Mouse (Mus musculus): ENCODE measurements around the gene Rap1gap2.

Gene Rap1gap2

DNA sequence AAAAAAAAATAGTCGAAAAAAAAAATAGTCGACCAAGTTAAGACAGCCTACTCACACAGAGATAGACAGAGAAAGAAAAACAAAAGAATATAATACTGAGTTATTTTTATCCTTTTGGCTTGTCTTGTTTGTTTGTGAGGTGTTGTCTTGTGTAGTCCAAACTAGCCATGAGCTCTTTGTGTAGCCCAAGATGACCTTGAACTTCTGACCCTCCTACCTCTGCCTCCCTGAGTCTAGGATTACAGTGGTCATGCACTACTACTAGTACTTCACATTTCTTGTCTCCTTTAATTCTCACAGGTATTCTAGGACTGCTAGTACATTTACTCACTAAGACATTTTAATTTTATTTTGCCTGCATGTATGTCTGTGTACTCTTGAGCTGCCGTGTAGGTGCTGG, 16.8 kb upstream of the Rap1gap2 start:
- in situ Hi-C loops (cut with MboI; ENCODE audit: low pct_unique_long_range_greater_than_20kb in 1 of 2, low sequenced_read_pairs in 2 of 2, unreplicated experiment in 1 of 2), result no loop called here

DNA sequence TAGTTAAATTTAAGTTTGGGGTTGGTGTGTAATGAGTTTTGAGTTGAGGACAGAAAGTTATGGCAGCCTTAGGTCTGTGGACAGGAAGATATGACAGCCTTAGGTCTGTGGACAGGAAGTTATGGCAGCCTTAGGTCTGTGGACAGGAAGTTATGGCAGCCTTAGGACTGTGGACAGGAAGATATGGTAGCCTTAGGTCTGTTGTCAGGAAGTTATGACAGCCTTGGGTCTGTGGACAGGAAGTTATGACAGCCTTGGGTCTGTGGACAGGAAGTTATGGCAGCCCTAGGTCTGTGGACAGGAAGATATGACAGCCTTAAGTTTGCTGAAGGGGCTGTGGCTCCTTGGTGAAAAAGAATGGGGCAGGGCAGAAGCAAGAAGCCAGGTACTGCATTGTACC, 14.6 kb upstream of the Rap1gap2 start:
- in situ Hi-C loops (cut with MboI; ENCODE audit: low pct_unique_long_range_greater_than_20kb in 1 of 2, low sequenced_read_pairs in 2 of 2, unreplicated experiment in 1 of 2), result no loop called here

DNA sequence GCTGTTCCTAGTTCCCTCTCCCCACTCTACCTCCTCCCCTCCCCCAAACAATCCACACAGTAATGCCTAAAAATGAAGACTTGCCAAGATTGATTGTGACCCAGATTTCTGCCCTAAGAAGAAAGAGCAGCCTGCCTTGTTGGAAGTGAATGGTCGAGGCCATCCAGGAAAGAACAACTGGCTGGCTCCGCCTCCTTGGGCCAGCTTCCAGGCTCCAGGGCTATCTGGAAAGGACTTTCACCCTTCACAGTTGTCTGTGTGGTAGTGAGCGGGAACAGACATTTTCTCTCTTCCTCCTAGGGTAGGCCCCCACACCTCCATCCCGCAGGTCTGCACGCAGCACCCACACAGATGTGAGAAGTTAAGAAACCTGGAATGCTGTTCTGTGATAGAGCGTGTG, 13.0 kb upstream of the Rap1gap2 start:
- in situ Hi-C loops (cut with MboI; ENCODE audit: low pct_unique_long_range_greater_than_20kb in 1 of 2, low sequenced_read_pairs in 2 of 2, unreplicated experiment in 1 of 2), result no loop called here

DNA sequence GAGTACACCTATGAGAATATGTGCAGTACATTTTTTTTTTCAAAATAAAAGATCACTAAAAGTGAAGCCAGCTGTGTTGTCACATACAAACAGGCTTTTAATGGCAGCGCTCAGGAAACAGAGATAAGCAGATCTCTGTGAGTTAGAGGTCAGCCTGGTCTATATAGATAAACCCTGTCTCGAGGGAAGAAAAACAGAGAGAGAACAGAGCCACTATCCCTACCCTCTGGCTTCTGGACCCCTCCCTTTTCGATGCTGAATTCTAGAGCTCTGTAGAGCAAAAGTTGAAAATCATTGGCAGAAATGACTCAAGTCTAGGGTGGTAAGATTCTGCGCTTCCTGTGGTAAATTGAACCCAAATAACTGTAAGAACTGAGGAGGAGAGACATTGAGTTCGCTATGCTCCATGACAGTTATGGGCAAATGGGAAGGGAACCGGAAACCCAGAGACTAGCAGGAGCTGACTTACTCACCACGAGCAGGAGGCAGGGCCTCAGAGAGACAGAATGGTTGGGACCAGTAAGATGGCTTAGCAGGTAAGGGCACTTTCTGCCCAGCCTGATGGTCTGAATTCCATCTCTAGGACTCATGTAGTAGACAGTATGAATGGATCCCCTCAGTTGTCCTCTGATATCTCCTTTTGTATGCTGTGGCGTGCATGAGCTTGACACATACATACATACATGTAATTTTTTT, 11.4 kb upstream of the Rap1gap2 start:
- in situ Hi-C loops (cut with MboI; ENCODE audit: low pct_unique_long_range_greater_than_20kb in 1 of 2, low sequenced_read_pairs in 2 of 2, unreplicated experiment in 1 of 2), result no loop called here

GRCm38 (mm10) chr11:74619956-74620300, 9.2 kb upstream of the Rap1gap2 start:
- in situ Hi-C loops (cut with MboI; ENCODE audit: low pct_unique_long_range_greater_than_20kb in 1 of 2, low sequenced_read_pairs in 2 of 2, unreplicated experiment in 1 of 2), result no loop called here

DNA sequence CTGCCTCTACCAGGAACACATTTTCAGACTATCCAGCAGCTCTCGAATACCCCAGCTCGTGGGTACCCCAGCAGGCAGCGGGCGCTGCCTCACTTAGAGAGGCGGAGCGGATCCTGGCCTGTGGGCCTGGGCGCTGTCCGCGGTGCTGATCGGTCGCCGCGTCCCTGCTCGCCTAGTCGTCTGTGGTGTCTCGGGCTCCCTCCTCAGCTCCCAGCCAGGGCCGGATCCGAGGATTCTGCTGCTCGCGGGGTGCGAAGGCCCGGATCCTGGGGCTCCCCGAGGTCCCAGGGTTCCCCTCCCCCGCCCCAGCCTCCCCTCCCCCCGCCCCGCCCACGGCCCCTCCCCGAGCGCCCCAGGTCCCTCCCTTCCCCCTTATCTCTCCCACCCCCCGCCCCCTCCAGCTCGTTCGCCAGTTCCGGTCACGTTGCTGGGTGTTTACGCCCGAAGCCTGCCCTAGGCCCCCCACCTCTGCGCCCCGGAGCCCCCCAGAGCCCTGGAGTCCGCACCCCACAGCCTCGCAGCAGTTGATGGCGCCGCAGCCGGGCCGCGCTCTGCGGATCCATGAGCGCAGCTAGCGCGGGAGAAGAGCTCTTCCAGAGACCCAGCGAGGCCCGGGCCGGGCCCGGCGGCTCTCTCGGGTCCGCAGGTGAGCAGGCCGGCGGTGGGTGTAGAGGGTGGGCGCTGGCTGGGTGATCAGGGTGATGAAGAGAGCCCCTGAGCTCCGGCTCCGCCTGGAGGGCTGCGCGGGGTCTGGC, 8.7 kb upstream of the Rap1gap2 start, which contains the start of gene Ccdc92b:
TSS of gene Ccdc92b (plus strand) at position 405 of the 755 bp plus-strand sequence.
- in situ Hi-C loops (cut with MboI; ENCODE audit: low pct_unique_long_range_greater_than_20kb in 1 of 2, low sequenced_read_pairs in 2 of 2, unreplicated experiment in 1 of 2), result no loop called here

- in situ Hi-C loops (cut with MboI; ENCODE audit: low pct_unique_long_range_greater_than_20kb in 1 of 2, low sequenced_read_pairs in 2 of 2, unreplicated experiment in 1 of 2), result no loop called here
These were observed 4.9 kb upstream of the Rap1gap2 start for GRCm38 (mm10) chr11:74615571-74615970.

- in situ Hi-C loops (cut with MboI; ENCODE audit: low pct_unique_long_range_greater_than_20kb in 1 of 2, low sequenced_read_pairs in 2 of 2, unreplicated experiment in 1 of 2), result no loop called here
These were observed 2.7 kb upstream of the Rap1gap2 start for GRCm38 (mm10) chr11:74613428-74613827.

DNA sequence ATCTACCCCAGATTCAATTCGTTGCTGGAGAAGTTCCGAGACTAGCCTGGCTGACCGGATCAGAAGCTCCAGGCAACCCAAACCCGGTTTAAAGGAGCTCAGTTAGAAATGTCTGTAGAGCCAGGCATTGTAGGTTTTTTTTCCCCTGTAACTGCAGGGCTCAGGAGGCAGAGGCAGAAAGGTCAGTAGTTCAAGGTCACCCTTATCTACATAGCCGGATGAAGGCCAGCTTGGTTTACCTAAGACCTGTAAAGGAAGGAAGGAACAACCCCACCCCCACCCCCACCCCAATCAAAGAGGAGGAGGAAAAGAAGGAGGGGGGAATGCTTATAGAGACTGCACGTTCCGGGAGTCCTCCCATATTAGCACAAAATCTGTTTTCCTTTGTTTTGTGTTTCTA, 722 bp upstream of the Rap1gap2 start:
- in situ Hi-C loops (cut with MboI; ENCODE audit: low pct_unique_long_range_greater_than_20kb in 1 of 2, low sequenced_read_pairs in 2 of 2, unreplicated experiment in 1 of 2), result no loop called here

GRCm38 (mm10) chr11:74610068-74610467, 647 bp downstream of the Rap1gap2 start:
- in situ Hi-C loops (cut with MboI; ENCODE audit: low pct_unique_long_range_greater_than_20kb in 1 of 2, low sequenced_read_pairs in 2 of 2, unreplicated experiment in 1 of 2), result no loop called here

DNA sequence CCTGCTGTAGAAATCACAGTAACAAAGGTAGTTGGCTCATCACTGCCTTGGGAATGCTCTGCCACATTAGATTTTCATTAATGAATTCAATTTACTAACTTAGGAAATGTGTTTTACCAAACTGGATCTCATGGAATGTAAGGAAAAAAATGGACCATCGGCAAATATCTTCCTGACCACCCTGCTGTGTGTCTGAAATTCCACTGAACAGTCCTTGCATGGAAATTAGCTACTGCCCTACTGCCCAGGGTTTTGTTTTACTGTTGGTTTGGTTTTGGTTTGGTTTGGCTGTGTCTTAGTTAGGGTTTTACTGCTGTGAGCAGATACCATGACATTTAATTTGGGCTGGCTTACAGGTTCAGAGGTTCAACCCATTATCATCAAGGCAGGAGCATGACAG, 8.4 kb downstream of the Rap1gap2 start:
- in situ Hi-C loops (cut with MboI; ENCODE audit: low pct_unique_long_range_greater_than_20kb in 1 of 2, low sequenced_read_pairs in 2 of 2, unreplicated experiment in 1 of 2), result no loop called here

- in situ Hi-C loops (cut with MboI; ENCODE audit: low pct_unique_long_range_greater_than_20kb in 1 of 2, low sequenced_read_pairs in 2 of 2, unreplicated experiment in 1 of 2), result no loop called here
These were observed 12.8 kb downstream of the Rap1gap2 start for GRCm38 (mm10) chr11:74597990-74598337.

- in situ Hi-C loops (cut with MboI; ENCODE audit: low pct_unique_long_range_greater_than_20kb in 1 of 2, low sequenced_read_pairs in 2 of 2, unreplicated experiment in 1 of 2), result no loop called here
These were observed 13.3 kb downstream of the Rap1gap2 start for GRCm38 (mm10) chr11:74597283-74597989.

- in situ Hi-C loops (cut with MboI; ENCODE audit: low pct_unique_long_range_greater_than_20kb in 1 of 2, low sequenced_read_pairs in 2 of 2, unreplicated experiment in 1 of 2), result no loop called here
These were observed 18.5 kb downstream of the Rap1gap2 start for GRCm38 (mm10) chr11:74592246-74592645.

DNA sequence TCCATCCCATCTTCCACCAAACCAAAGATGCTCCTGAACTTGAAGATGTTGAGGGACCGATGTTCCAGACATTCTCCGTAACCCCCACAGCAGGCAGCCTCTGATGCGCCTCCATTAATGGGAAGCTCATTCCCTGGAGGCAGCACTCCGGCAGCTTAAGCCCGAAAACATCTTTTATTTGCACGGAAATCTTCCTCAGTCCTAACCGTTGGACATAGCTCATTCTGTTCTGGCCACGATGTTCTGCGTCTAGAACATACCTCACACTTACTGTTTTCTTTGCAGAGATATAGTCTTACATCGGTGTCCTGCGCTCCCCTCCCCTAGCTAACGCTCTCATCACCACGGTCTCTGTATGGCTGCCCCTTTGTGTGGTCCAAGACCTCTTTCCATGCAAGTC, 20.0 kb downstream of the Rap1gap2 start:
- in situ Hi-C loops (cut with MboI; ENCODE audit: low pct_unique_long_range_greater_than_20kb in 1 of 2, low sequenced_read_pairs in 2 of 2, unreplicated experiment in 1 of 2), result no loop called here

DNA sequence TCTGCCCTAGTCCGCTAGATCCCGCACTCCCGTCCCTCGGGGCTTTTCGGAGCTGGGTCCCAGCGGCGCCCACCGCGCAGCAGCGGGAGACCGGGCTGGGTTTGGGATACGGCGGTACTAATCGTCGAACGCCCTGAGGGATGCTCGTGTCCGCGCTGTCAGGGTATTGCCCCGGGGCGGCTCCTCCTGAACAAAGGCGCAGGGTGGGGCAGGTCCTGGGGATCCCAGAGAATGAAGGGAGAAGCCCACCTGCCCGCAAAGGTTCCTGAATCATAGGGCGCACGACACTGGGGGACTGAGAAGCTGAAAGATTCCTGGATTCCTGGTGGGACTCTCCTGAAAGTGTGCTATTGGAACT, 20.5 kb downstream of the Rap1gap2 start:
- in situ Hi-C loops (cut with MboI; ENCODE audit: low pct_unique_long_range_greater_than_20kb in 1 of 2, low sequenced_read_pairs in 2 of 2, unreplicated experiment in 1 of 2), result no loop called here

DNA sequence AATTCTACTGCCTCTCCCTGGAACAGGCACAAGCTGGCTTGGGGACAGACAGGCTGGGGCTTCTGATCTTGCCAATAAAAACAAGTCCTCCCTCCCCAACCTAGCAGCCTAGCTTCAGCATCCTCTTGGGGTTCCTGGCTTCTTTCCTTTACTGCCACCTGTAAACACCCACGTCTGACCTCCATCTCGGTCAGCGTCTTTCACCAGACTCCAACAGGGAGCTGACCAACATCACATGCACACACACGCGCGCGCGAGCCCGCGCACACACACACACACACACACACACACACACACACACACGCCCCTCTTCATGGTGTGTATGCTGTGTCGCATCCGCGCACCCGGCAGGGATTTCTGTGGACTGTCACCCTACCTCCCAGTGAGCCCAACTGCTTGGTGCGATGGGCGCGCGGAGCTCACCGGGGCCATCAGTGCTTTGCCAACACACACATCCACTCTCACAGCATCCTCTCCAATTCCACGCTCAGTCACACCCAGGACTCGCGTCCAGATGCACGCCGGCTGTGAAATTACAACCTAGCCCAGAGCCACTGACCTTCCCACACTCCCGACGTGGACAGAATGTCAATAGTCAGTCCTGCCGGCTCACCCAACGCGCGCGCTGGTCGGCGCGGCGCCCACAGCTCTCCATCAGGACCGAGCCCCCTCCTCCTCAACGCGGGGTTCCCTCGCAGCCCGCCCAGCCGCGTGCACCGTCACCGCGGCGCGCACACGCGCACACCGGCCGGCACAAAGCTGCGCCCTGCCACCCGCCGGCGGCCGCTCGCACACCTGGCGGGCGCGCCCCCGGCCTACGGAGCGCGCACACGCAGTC, 21.1 kb downstream of the Rap1gap2 start:
- in situ Hi-C loops (cut with MboI; ENCODE audit: low pct_unique_long_range_greater_than_20kb in 1 of 2, low sequenced_read_pairs in 2 of 2, unreplicated experiment in 1 of 2), result no loop called here

DNA sequence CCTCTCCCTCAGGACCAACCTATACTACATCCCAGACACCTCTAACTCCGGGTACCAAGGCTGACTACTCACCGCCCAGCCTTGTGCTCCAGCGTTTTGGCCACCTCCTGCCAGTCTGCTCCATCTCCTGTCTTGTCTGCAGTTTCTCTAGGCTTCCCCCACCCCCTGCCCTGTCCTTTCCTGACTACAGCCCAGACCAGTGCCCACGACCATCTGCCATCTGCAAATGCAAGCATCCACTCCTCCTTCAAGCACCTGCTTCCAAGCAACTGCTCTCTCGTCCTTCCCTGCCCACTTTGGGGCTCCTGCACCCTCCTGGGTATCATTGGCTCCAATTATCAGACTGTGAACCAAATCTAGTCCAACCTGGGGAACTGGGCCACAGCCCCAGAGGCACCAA, 24.3 kb downstream of the Rap1gap2 start:
- in situ Hi-C loops (cut with MboI; ENCODE audit: low pct_unique_long_range_greater_than_20kb in 1 of 2, low sequenced_read_pairs in 2 of 2, unreplicated experiment in 1 of 2), result no loop called here
